In genomic region chr14:73421580-73421979, GRCm38 (mm10) we compare ENCODE assay signal across 27 mouse cellular contexts. TPM values are rescaled to one million over a fixed set of nuclear protein-coding genes. Genes with fewer than 3 reads are reported as not detected.
DNase-seq lines count a peak whose midpoint lies in the region; ATAC-seq and TF ChIP-seq lines count a peak whose summit lies in the region.
"Had no signal": no experiment of that assay in that cellular context is flagged by ENCODE, and none has a peak within 500 bp of the region (broad histone marks: within the 10 kb centered on the region; RNA-seq: fewer than 3 reads in every experiment).

No protein-coding gene starts in this region.

- no peaks in the 10 kb centered on the region for H3K36me3 ChIP-seq in forebrain, embryonic 13.5 days (ENCODE audit: poor library complexity, severe bottlenecking)
- H3K36me3 ChIP-seq in forebrain, embryonic 16.5 days (ENCODE audit: control insufficient read depth, insufficient read depth): no peaks in the 10 kb centered on the region
- no peaks in the 10 kb centered on the region for H3K36me3 ChIP-seq in kidney, adult 2 months (ENCODE audit: control insufficient read depth, insufficient read depth, low read length)
- no peaks in the 10 kb centered on the region for H3K36me3 ChIP-seq in kidney, embryonic 16.5 days (ENCODE audit: insufficient read depth, low read length)
- H3K36me3 ChIP-seq: embryonic facial prominence, embryonic 10.5 days; embryonic facial prominence, embryonic 13.5 days; forebrain, embryonic 12.5 days; heart, embryonic 12.5 days; heart, embryonic 15.5 days; hindbrain, embryonic 10.5 days; hindbrain, embryonic 13.5 days had no signal

- no peak for TF ChIP-seq CTCF in kidney, adult 2 months (conservative IDR thresholded peaks at IDR 0.05; ENCODE audit: insufficient read depth, insufficient read length, low read depth, low read length)

- no peaks in the 10 kb centered on the region for H3K9me3 ChIP-seq in forebrain, embryonic 13.5 days (replicated peaks)
- H3K9me3 ChIP-seq in forebrain, embryonic 16.5 days (ENCODE audit: control insufficient read depth, low read length): no peaks in the 10 kb centered on the region
- H3K9me3 ChIP-seq in kidney, embryonic 16.5 days (ENCODE audit: low read length): no peaks in the 10 kb centered on the region
- H3K9me3 ChIP-seq: embryonic facial prominence, embryonic 13.5 days; forebrain, embryonic 12.5 days; heart, embryonic 15.5 days; hindbrain, embryonic 13.5 days had no signal

- 85% methylated on average over 8 of the region's 9 CpGs for WGBS in forebrain, embryonic 13.5 days
- 78% methylated on average over 9 of the region's 9 CpGs for WGBS in forebrain, embryonic 16.5 days
- WGBS in kidney, adult 2 months: 63% methylated on average over 9 of the region's 9 CpGs
- 68% methylated on average over 9 of the region's 9 CpGs for WGBS in kidney, embryonic 16.5 days

- 0 out of 2 replicates have a peak overlapping the region, but pooled peaks have one; percentile 8 for H3K27ac ChIP-seq in forebrain, embryonic 13.5 days
- H3K27ac ChIP-seq in forebrain, embryonic 16.5 days (ENCODE audit: low read length): no peak overlapping the region
- H3K27ac ChIP-seq in kidney, adult 2 months (ENCODE audit: insufficient read depth, low read depth, low read length): peak overlapping the region; percentile 1; the same call in 1 of the 2 replicates
- H3K27ac ChIP-seq in kidney, embryonic 16.5 days (ENCODE audit: low read length): no peak overlapping the region
- H3K27ac ChIP-seq: embryonic facial prominence, embryonic 10.5 days; embryonic facial prominence, embryonic 13.5 days; forebrain, embryonic 12.5 days; heart, embryonic 15.5 days; hindbrain, embryonic 10.5 days; hindbrain, embryonic 13.5 days had no signal

- no peak for DNase-seq in kidney, adult 2 months
- DNase-seq in kidney, postnatal 25 days: no peak
- DNase-seq in kidney, adult 8-10 months: no peak
- DNase-seq: adrenal gland, adult 8-10 months; adrenal gland, postnatal 25 days; cerebellum, adult 11-12 months; cerebellum, adult 8-10 months; cerebellum, postnatal 10 days; cerebellum, postnatal 36 days; embryo, embryonic 11 days; gastrocnemius, postnatal 10 days; gastrocnemius, postnatal 36 days; heart, postnatal 10 days; heart, postnatal 36 days had no signal

- H3K9ac ChIP-seq in forebrain, embryonic 13.5 days: no peak overlapping the region
- no peak overlapping the region for H3K9ac ChIP-seq in forebrain, embryonic 16.5 days (replicated peaks; ENCODE audit: low read depth, low read length)
- H3K9ac ChIP-seq in kidney, embryonic 16.5 days (replicated peaks; ENCODE audit: low read length): no peak overlapping the region
- H3K9ac ChIP-seq: embryonic facial prominence, embryonic 13.5 days; forebrain, embryonic 12.5 days; heart, embryonic 12.5 days; heart, embryonic 15.5 days; hindbrain, embryonic 13.5 days had no signal

- no peak for TF ChIP-seq POLR2A in kidney, adult 2 months (IDR thresholded peaks at IDR 0.05; ENCODE audit: low read depth, low read length)

- no peak overlapping the region for H3K4me3 ChIP-seq in forebrain, embryonic 13.5 days
- no peak overlapping the region for H3K4me3 ChIP-seq in forebrain, embryonic 16.5 days (replicated peaks; ENCODE audit: low read length)
- H3K4me3 ChIP-seq in kidney, adult 2 months (ENCODE audit: insufficient read depth, low read depth, low read length): no peak overlapping the region
- H3K4me3 ChIP-seq in kidney, embryonic 16.5 days (ENCODE audit: low read length): no peak overlapping the region
- H3K4me3 ChIP-seq: embryonic facial prominence, embryonic 10.5 days; embryonic facial prominence, embryonic 13.5 days; erythroblast, embryonic 14.5 days; forebrain, embryonic 12.5 days; heart, embryonic 12.5 days; heart, embryonic 15.5 days; hindbrain, embryonic 10.5 days; hindbrain, embryonic 13.5 days had no signal

- no peak overlapping the region for H3K4me2 ChIP-seq in forebrain, embryonic 13.5 days
- H3K4me2 ChIP-seq in forebrain, embryonic 16.5 days (ENCODE audit: low read length): no peak overlapping the region
- H3K4me2 ChIP-seq in kidney, embryonic 16.5 days (replicated peaks; ENCODE audit: low read depth, low read length): no peak overlapping the region
- H3K4me2 ChIP-seq: embryonic facial prominence, embryonic 13.5 days; forebrain, embryonic 12.5 days; heart, embryonic 12.5 days; heart, embryonic 15.5 days; hindbrain, embryonic 13.5 days had no signal

- H3K27me3 ChIP-seq in forebrain, embryonic 13.5 days: no peaks in the 10 kb centered on the region
- H3K27me3 ChIP-seq in forebrain, embryonic 16.5 days (replicated peaks; ENCODE audit: control insufficient read depth, insufficient read depth, low read length): no peaks in the 10 kb centered on the region
- H3K27me3 ChIP-seq in kidney, adult 2 months (replicated peaks; ENCODE audit: control insufficient read depth, insufficient read depth, low read length): no peaks in the 10 kb centered on the region
- H3K27me3 ChIP-seq in kidney, embryonic 16.5 days (ENCODE audit: insufficient read depth, low read length): no peaks in the 10 kb centered on the region
- H3K27me3 ChIP-seq: embryonic facial prominence, embryonic 13.5 days; forebrain, embryonic 12.5 days; heart, embryonic 12.5 days; heart, embryonic 15.5 days; hindbrain, embryonic 13.5 days had no signal

- H3K4me1 ChIP-seq in forebrain, embryonic 13.5 days: peaks cover 18% of the 10 kb centered on the region; the same call in 1 of the 2 replicates
- peaks cover 16% of the 10 kb centered on the region for H3K4me1 ChIP-seq in forebrain, embryonic 16.5 days (replicated peaks; ENCODE audit: control insufficient read depth, insufficient read depth, low read length)
- H3K4me1 ChIP-seq in kidney, adult 2 months (ENCODE audit: control insufficient read depth, insufficient read depth, low read length): peaks cover 35% of the 10 kb centered on the region
- H3K4me1 ChIP-seq in kidney, embryonic 16.5 days (ENCODE audit: insufficient read depth, low read length): 0 out of 2 replicates have a peak, but pooled peaks cover 6% of the 10 kb centered on the region
- H3K4me1 ChIP-seq: forebrain, embryonic 12.5 days; heart, embryonic 12.5 days; heart, embryonic 15.5 days; hindbrain, embryonic 13.5 days had no signal

- no peak for ATAC-seq in forebrain, embryonic 13.5 days
- ATAC-seq in forebrain, embryonic 16.5 days: no peak
- ATAC-seq in kidney, embryonic 16.5 days (ENCODE audit: low FRiP score, low TSS enrichment): peak; percentile 57
- ATAC-seq: activated CD4-positive, CD25-positive, alpha-beta regulatory T cell, adult 4 months; hindbrain, embryonic 16.5 days had no signal

RNA-seq across cellular contexts. Expression of gene Itm2b, which starts 36.5 kb away (rescaled TPM):
- 450 and 508 TPM in 2 replicates for polyA plus RNA-seq in forebrain, embryonic 13.5 days (2015; fragmentation: Nextera tagmentation; extraction: Ambion mirVana)
- polyA plus RNA-seq in forebrain, embryonic 16.5 days (2015; fragmentation: Nextera tagmentation; extraction: Ambion mirVana): 630 and 738 TPM in 2 replicates
- 2,034 and 2,219 TPM in 2 replicates for polyA plus RNA-seq in kidney, adult 2 months (2012; rRNA removed)
- 1,091 and 1,137 TPM in 2 replicates for polyA plus RNA-seq in kidney, embryonic 16.5 days (2015; fragmentation: Nextera tagmentation; extraction: Ambion mirVana)

Comparison
In these comparisons a context has a peak if more than half of its experiments do, and no peak if none do; other contexts are left out.
1. H3K27ac ChIP-seq: peak in forebrain, embryonic 13.5 days (single experiment) and kidney, adult 2 months (single experiment); none in forebrain, embryonic 16.5 days (single experiment) and kidney, embryonic 16.5 days (single experiment).